Mouse (Mus musculus): Measurements from ENCODE around the gene Lrrc19.

Lrrc19 gene

GRCm38 (mm10) chr4:94591765-94592381 lies 58.1 kb downstream of the Lrrc19 start:
- no peak for DNase-seq (ENCODE audit: low spot score)

Measured in ovary, postnatal 36 days (tissue).